Mouse (Mus musculus) hindbrain, embryonic 11.5 days (tissue): ENCODE results near the gene Mprip. TPM values are rescaled to one million over a fixed set of nuclear protein-coding genes. Genes with fewer than 3 reads are reported as not detected.
"Not testable (repeated sequence)": the region's sequence is repeated elsewhere in the genome, so short reads cannot be mapped to it uniquely, and the experiment has no call there.

Experiments used
- ATAC-seq: fragments of 200-750 bp; cut with Nextera tagmentation; 2 replicates; pipeline ENCODE4 v1.8.0; 2017; ENCODE audit warnings: mild to moderate bottlenecking, moderate TSS enrichment, moderate library complexity; ENCODE audit not compliant: low FRiP score
- DNase-seq: peaks from one replicate; pipeline ENCODE4 v3.0.0-alpha.2; 2015; ENCODE audit warnings: low spot score
- H3K27ac ChIP-seq: fragments of 300-500 bp; sonication (generic); 2 replicates; pipeline ENCODE4 v1.5.1; 2014; ENCODE audit warnings: mild to moderate bottlenecking, low read depth, low read length
- H3K27me3 ChIP-seq: fragments of 300-500 bp; sonication (generic); 2 replicates; pipeline ENCODE4 v1.6.1; 2014; ENCODE audit warnings: mild to moderate bottlenecking, low read length, moderate library complexity, mixed read lengths; ENCODE audit not compliant: control insufficient read depth, insufficient read depth
- H3K36me3 ChIP-seq: fragments of 300-500 bp; sonication (generic); 2 replicates; pipeline ENCODE4 v1.6.1; 2014; ENCODE audit warnings: mild to moderate bottlenecking, low read length, moderate library complexity, mixed read lengths; ENCODE audit not compliant: control insufficient read depth, insufficient read depth
- H3K4me1 ChIP-seq: fragments of 300-500 bp; sonication (generic); replicated peaks from 2 replicates; pipeline ENCODE4 v1.6.1; 2014; ENCODE audit warnings: low read length, mixed read lengths; ENCODE audit not compliant: control insufficient read depth, insufficient read depth
- H3K4me2 ChIP-seq: fragments of 300-500 bp; sonication (generic); replicated peaks from 2 replicates; pipeline ENCODE4 v1.6.1; 2014; ENCODE audit warnings: mild to moderate bottlenecking, low read depth, low read length
- H3K4me3 ChIP-seq: fragments of 300-500 bp; sonication (generic); 2 replicates; pipeline ENCODE4 v1.5.1; 2014; ENCODE audit warnings: low read depth, low read length
- H3K9ac ChIP-seq: fragments of 300-500 bp; sonication (generic); 2 replicates; pipeline ENCODE4 v1.6.1; 2014; ENCODE audit warnings: low read depth, low read length
- H3K9me3 ChIP-seq: fragments of 300-500 bp; sonication (generic); 2 replicates; pipeline ENCODE4 v1.6.1; 2016; ENCODE audit warnings: low read length; ENCODE audit not compliant: control insufficient read depth
- WGBS: fragments of 180-500 bp; shearing (Covaris S2); extraction: QIAGEN DNeasy Blood & Tissue Kit; methylation state at CpG from one replicate; pipeline ENCODE4 v1.1.7; 2014; 5-methylcytosine and 5-hydroxymethylcytosine counted together
- polyA plus RNA-seq: library from polyadenylated mRNA; unstranded; fragments of >200 nt; fragmentation: Nextera tagmentation; extraction: Ambion mirVana; gene quantifications from 2 replicates; pipeline ENCODE4 v1.2.1, GENCODE M21; 2014

The Mprip gene
- 49.7 and 62.9 TPM in 2 replicates for polyA plus RNA-seq

DNA sequence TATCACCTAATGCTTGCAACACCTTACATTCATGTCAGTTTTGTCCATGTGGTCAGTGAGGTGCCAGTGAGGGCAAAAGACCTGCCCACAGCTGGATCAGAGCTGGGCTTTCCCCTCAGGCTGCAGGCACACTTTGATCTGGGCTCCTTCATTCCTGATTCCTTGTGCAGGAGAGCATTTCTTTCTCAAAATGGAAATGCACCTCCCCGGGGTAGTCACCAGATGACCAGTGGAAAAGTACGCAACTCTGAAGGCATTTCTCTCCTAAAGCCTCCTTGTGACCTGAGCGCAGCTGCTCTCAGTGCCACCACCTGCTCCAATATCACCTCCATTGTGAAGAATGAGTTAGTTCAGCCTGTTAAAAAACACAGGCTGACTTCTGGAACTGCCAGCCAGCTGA lies at the start of gene Mprip:
Mprip (plus strand) TSS at position 301 of the 400 bp plus-strand sequence.
- no peaks in the 10 kb centered on the region for H3K27me3 ChIP-seq
- H3K9ac ChIP-seq = peak within 1 kb of the TSS; percentile 81
- ATAC-seq (no peak), DNase-seq (no peak)
- peak within 1 kb of the TSS; percentile 47 for H3K4me2 ChIP-seq
- 0 out of 2 replicates have a peak, but pooled peaks cover 5% of the 10 kb centered on the region for H3K4me1 ChIP-seq
- 58% methylated on average over 3 of the region's 3 CpGs for WGBS
- H3K9me3 ChIP-seq = no peaks in the 10 kb centered on the region
- peak within 1 kb of the TSS; percentile 78 for H3K27ac ChIP-seq
- no peaks in the 10 kb centered on the region for H3K36me3 ChIP-seq
- H3K4me3 ChIP-seq = peak within 1 kb of the TSS; percentile 72

DNA sequence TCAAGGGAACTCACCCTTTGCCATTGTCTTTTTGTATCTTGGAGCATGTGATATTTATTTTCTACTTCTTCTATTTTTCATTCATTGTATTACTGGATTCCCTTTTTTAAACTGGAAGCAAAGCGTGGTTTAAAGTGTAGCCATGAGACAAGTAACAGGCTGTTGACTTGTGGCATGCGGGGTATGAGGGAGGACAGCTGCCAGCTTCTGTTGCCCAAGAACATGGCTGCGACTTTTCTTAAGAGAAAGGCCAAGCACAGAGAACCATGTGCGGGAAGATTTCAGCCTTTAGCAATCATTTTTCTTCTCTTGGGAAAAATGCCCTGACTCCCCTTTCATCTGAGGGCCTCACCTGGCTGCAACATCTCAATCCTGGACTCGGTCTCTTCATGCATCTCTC lies 49.5 kb upstream of the Mprip start:
- H3K27ac ChIP-seq = no peak overlapping the region
- ATAC-seq (no peak), DNase-seq (no peak)
- no peaks in the 10 kb centered on the region for H3K4me1 ChIP-seq
- H3K27me3 ChIP-seq = no peaks in the 10 kb centered on the region
- no peak overlapping the region for H3K4me3 ChIP-seq
- WGBS = 89% methylated on average over 5 of the region's 5 CpGs
- H3K9me3 ChIP-seq = no peaks in the 10 kb centered on the region
- no peak overlapping the region for H3K4me2 ChIP-seq
- no peak overlapping the region for H3K9ac ChIP-seq
- no peaks in the 10 kb centered on the region for H3K36me3 ChIP-seq

DNA sequence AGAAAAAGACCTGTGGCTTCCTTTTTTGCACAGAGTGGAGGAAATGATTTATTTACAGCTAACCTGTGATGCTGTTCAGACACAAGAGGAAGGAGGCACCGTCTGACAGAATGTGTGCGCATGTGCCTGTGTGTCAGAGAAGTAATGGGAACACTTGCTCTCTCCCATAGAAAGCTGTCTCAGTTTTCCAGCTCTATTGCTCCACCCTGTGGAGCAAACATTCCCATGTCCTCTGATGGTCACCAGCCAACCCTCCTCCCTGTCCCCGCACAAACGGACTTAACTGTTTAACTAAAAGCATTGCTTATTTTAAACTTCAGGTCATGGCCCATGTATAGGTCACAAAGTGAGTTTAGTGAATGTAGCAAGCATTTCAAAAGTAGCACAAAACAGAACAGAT lies 47.0 kb upstream of the Mprip start:
- WGBS = 66% methylated on average over 4 of the region's 4 CpGs
- Histone ChIP-seq H3K4me2 (no peak overlapping the region), H3K4me3 (no peak overlapping the region), H3K27ac (no peak overlapping the region), H3K9ac (no peak overlapping the region), H3K4me1 (no peaks in the 10 kb centered on the region), H3K27me3 (no peaks in the 10 kb centered on the region), H3K9me3 (no peaks in the 10 kb centered on the region), H3K36me3 (no peaks in the 10 kb centered on the region)
- no peak for ATAC-seq
- peak; percentile 31 for DNase-seq

DNA sequence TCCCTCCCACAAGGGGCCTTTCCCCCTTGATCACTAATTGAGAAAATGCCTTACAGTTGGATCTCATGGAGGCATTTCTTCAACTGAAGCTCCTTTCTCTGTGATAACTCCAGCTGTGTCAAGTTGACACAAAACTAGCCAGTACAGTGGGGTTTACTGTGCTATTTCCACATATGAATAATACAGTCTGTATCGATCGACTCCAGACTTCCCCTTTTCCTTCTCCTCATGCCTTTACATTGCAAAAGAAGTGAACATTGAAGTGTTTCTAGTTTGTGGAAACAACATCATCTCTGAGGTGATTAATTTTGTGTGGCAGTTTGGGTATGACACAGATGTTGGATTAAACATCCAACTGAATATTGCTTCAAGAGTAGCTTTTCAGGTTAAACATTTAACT lies 44.1 kb upstream of the Mprip start:
- not testable (repeated sequence) for H3K9ac ChIP-seq, H3K36me3 ChIP-seq, H3K4me2 ChIP-seq, ATAC-seq, H3K27ac ChIP-seq, DNase-seq, H3K9me3 ChIP-seq, H3K4me1 ChIP-seq, H3K4me3 ChIP-seq, H3K27me3 ChIP-seq
- 93% methylated on average over 2 of the region's 2 CpGs for WGBS

DNA sequence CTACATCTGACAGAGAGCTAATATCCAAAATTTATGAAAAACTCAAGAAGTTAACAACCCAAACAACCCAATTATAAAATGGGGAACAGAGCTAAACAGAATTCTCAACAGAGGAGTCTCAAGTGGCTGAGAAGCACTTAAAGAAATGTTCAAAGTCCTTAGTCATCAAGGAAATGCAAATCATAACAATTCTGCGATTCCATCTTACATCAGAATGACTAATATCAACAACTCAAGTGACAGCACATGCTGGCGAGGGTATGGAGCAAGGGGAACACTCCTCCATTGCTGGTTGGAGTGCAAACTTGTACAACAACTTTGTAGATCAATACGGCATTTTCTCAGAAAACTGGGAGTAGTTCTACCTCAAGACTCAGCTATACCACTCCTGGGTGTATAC lies 38.9 kb upstream of the Mprip start:
- 80% methylated on average over 3 of the region's 3 CpGs for WGBS
- Histone ChIP-seq H3K4me2 (no peak overlapping the region), H3K27ac (no peak overlapping the region), H3K4me3 (no peak overlapping the region), H3K36me3 (no peaks in the 10 kb centered on the region), H3K9ac (no peak overlapping the region), H3K4me1 (no peaks in the 10 kb centered on the region), H3K9me3 (no peaks in the 10 kb centered on the region), H3K27me3 (no peaks in the 10 kb centered on the region)
- DNase-seq (no peak), ATAC-seq (no peak)

DNA sequence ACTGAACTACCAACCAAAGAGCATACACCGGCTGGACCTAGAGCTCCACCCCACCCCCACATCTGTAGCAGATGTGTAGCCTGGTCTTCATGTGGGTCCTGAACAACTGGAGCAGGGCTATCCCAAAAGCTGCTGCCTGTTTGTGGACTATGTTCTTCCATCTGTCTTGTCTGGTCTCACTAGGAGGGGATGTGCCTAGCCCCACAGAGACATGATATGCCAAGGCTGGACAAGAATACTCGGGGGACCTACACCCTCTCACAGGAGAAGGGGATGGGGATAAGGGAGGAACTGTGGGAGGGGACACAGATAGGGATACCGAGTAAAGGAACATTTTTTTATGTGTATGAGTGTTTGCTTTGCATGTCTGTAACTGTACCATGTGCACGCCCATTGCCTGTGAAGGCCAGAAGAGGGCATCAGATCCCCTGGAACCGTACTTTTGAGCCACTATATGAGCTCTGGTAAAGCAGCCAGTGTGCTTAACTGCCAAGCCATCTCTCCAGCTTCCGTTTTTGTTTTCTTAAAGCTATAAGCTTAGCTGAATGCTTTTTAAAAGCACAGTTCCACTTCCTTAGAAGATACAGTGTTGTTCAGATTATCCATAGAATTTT lies 37.0 kb upstream of the Mprip start:
- no peak overlapping the region for H3K27ac ChIP-seq
- WGBS = 40% methylated on average over 6 of the region's 6 CpGs
- H3K9ac ChIP-seq = no peak overlapping the region
- no peaks in the 10 kb centered on the region for H3K9me3 ChIP-seq
- no peak overlapping the region for H3K4me3 ChIP-seq
- no peaks in the 10 kb centered on the region for H3K4me1 ChIP-seq
- no peaks in the 10 kb centered on the region for H3K36me3 ChIP-seq
- no peaks in the 10 kb centered on the region for H3K27me3 ChIP-seq
- DNase-seq (peak; percentile 57), ATAC-seq (no peak)
- H3K4me2 ChIP-seq = no peak overlapping the region

DNA sequence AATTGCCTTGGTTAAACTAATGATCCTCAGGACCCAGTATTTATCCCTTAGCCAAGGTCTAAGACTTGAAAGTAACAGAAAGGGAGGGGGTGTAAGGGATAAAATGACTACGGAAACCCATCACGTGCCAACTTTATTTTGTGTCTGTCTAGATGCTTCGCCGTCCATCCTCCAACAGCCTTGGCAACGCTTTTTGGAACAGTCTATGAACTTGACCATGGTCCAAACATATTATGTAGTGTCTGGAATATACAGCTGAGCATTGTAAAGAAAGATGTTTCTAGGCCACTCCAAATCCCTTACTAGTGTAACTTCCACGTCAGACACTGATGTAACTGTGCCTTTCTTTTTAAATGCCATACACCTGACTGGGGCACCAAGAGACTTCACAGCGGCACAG lies 34.9 kb upstream of the Mprip start:
- 90% methylated on average over 7 of the region's 7 CpGs for WGBS
- no peaks in the 10 kb centered on the region for H3K36me3 ChIP-seq
- DNase-seq = no peak
- H3K27me3 ChIP-seq = no peaks in the 10 kb centered on the region
- no peaks in the 10 kb centered on the region for H3K4me1 ChIP-seq
- H3K9ac ChIP-seq = no peak overlapping the region
- H3K27ac ChIP-seq = no peak overlapping the region
- H3K4me2 ChIP-seq = no peak overlapping the region
- no peak overlapping the region for H3K4me3 ChIP-seq
- H3K9me3 ChIP-seq = no peaks in the 10 kb centered on the region
- ATAC-seq = no peak

DNA sequence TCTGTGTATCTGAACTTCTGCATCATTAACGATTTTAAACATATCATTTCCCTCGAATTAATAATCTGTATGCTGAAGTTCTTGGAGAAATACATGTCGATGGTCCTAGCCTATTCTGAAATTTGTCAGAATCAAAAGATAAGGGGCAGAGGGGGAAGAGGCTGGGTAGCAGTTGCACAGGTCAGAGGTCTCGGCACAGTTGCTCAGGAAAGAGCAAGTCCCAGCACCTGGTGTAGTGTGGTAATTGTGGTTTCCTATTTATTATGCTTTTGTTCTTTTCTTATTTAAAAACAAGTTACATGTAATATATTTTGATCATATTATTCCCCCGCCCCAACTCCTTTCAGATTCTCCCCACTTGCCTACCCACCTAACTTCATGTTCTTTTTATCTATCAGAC lies 32.9 kb upstream of the Mprip start:
- no peak for DNase-seq

DNA sequence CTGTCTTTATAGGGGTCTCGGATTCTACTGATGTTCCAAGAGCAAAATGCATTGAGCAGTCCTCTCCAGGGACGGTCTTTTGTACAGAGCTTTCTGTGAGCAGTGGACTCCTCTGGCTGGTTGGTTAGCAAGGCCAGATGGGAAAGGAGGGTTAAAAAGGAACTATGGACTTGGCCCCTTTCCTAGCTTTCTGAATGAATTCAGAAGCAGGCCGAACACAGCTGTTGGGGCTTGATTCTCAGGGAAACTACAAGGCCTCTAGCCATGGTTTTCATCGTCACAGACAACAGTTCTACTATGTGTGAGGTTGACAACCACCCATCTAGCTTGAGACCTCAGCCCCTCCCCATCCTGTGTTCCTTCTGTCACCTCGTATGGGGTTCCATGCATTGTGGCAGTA lies 31.2 kb upstream of the Mprip start:
- no peak for DNase-seq
- no peak overlapping the region for H3K9ac ChIP-seq
- ATAC-seq = no peak
- H3K36me3 ChIP-seq = no peaks in the 10 kb centered on the region
- H3K27ac ChIP-seq = no peak overlapping the region
- no peaks in the 10 kb centered on the region for H3K27me3 ChIP-seq
- no peaks in the 10 kb centered on the region for H3K9me3 ChIP-seq
- no peaks in the 10 kb centered on the region for H3K4me1 ChIP-seq
- 80% methylated on average over 5 of the region's 5 CpGs for WGBS
- H3K4me3 ChIP-seq = no peak overlapping the region
- no peak overlapping the region for H3K4me2 ChIP-seq

More for the DNA sequence above, 32.9 kb upstream of the Mprip start:
- Histone ChIP-seq H3K36me3 (no peaks in the 10 kb centered on the region), H3K4me3 (no peak overlapping the region), H3K9ac (no peak overlapping the region), H3K4me1 (no peaks in the 10 kb centered on the region), H3K4me2 (no peak overlapping the region), H3K27me3 (no peaks in the 10 kb centered on the region), H3K9me3 (no peaks in the 10 kb centered on the region), H3K27ac (no peak overlapping the region)
- 81% methylated on average over 5 of the region's 5 CpGs for WGBS
- ATAC-seq = no peak
